Mouse (Mus musculus): ENCODE measurements around the gene Hmox2. TPM values are rescaled to one million over a fixed set of nuclear protein-coding genes. Genes with fewer than 3 reads are reported as not detected.

Hmox2 gene
- polyA plus RNA-seq, 1 experiment, result 47.7 TPM

GRCm38 (mm10) chr16:4701211-4701610 is 24.9 kb upstream of the Hmox2 start:
- no peaks in the 10 kb centered on the region for H3K4me1 ChIP-seq (ENCODE audit: control insufficient read depth, insufficient read depth, low read length)
- TF ChIP-seq CTCF (IDR thresholded peaks at IDR 0.05; ENCODE audit: borderline replicate concordance, insufficient read depth, low read length) (no peak), POLR2A (IDR thresholded peaks at IDR 0.05; ENCODE audit: low read depth, low read length) (no peak)

GRCm38 (mm10) chr16:4702646-4703045 is 23.5 kb upstream of the Hmox2 start:
- Histone ChIP-seq H3K4me3 (ENCODE audit: insufficient read depth, low read length) (no peak overlapping the region), H3K27ac (ENCODE audit: insufficient read depth, low read length) (no peak overlapping the region), H3K4me1 (ENCODE audit: control insufficient read depth, insufficient read depth, low read length) (no peaks in the 10 kb centered on the region)
- TF ChIP-seq POLR2A (IDR thresholded peaks at IDR 0.05; ENCODE audit: low read depth, low read length) (no peak), CTCF (IDR thresholded peaks at IDR 0.05; ENCODE audit: borderline replicate concordance, insufficient read depth, low read length) (no peak)

More at GRCm38 (mm10) chr16:4701211-4701610, 24.9 kb upstream of the Hmox2 start:
- Histone ChIP-seq H3K4me3 (ENCODE audit: insufficient read depth, low read length) (no peak overlapping the region), H3K27ac (ENCODE audit: insufficient read depth, low read length) (no peak overlapping the region)

GRCm38 (mm10) chr16:4705541-4705940 is 20.6 kb upstream of the Hmox2 start:
- TF ChIP-seq CTCF (IDR thresholded peaks at IDR 0.05; ENCODE audit: borderline replicate concordance, insufficient read depth, low read length), result no peak
- Histone ChIP-seq H3K4me3 (ENCODE audit: insufficient read depth, low read length) (no peak overlapping the region), H3K27ac (ENCODE audit: insufficient read depth, low read length) (no peak overlapping the region), H3K4me1 (ENCODE audit: control insufficient read depth, insufficient read depth, low read length) (no peaks in the 10 kb centered on the region)

- H3K4me1 ChIP-seq (ENCODE audit: control insufficient read depth, insufficient read depth, low read length), result no peaks in the 10 kb centered on the region
- TF ChIP-seq POLR2A (IDR thresholded peaks at IDR 0.05; ENCODE audit: low read depth, low read length) (no peak), CTCF (IDR thresholded peaks at IDR 0.05; ENCODE audit: borderline replicate concordance, insufficient read depth, low read length) (no peak)
- no peak overlapping the region for H3K27ac ChIP-seq (ENCODE audit: insufficient read depth, low read length)
- H3K4me3 ChIP-seq (ENCODE audit: insufficient read depth, low read length), result no peak overlapping the region
Observed at GRCm38 (mm10) chr16:4711173-4711572, 15.0 kb upstream of the Hmox2 start.

- H3K4me1 ChIP-seq (ENCODE audit: control insufficient read depth, insufficient read depth, low read length), result no peaks in the 10 kb centered on the region
- no peak overlapping the region for H3K4me3 ChIP-seq (ENCODE audit: insufficient read depth, low read length)
- no peak overlapping the region for H3K27ac ChIP-seq (ENCODE audit: insufficient read depth, low read length)
- TF ChIP-seq CTCF (IDR thresholded peaks at IDR 0.05; ENCODE audit: borderline replicate concordance, insufficient read depth, low read length) (no peak), POLR2A (IDR thresholded peaks at IDR 0.05; ENCODE audit: low read depth, low read length) (no peak)
Observed at GRCm38 (mm10) chr16:4713861-4714710, 12.1 kb upstream of the Hmox2 start.

GRCm38 (mm10) chr16:4717866-4718265 is 8.3 kb upstream of the Hmox2 start:
- H3K27ac ChIP-seq (ENCODE audit: insufficient read depth, low read length), result no peak overlapping the region
- no peaks in the 10 kb centered on the region for H3K4me1 ChIP-seq (ENCODE audit: control insufficient read depth, insufficient read depth, low read length)
- TF ChIP-seq CTCF (IDR thresholded peaks at IDR 0.05; ENCODE audit: borderline replicate concordance, insufficient read depth, low read length) (no peak), POLR2A (IDR thresholded peaks at IDR 0.05; ENCODE audit: low read depth, low read length) (no peak)
- H3K4me3 ChIP-seq (ENCODE audit: insufficient read depth, low read length), result peak overlapping the region; percentile 58

- Histone ChIP-seq H3K4me1 (ENCODE audit: control insufficient read depth, insufficient read depth, low read length) (no peaks in the 10 kb centered on the region), H3K27ac (ENCODE audit: insufficient read depth, low read length) (no peak within 1 kb of the TSS), H3K4me3 (ENCODE audit: insufficient read depth, low read length) (peak within 1 kb of the TSS; percentile 58)
- no peak for TF ChIP-seq CTCF (IDR thresholded peaks at IDR 0.05; ENCODE audit: borderline replicate concordance, insufficient read depth, low read length)
- peak; percentile 78 for TF ChIP-seq POLR2A (IDR thresholded peaks at IDR 0.05; ENCODE audit: low read depth, low read length)
Observed at GRCm38 (mm10) chr16:4718753-4719518, 7.2 kb upstream of the Hmox2 start, which contains the start of gene Nmral1. Gene Nmral1 (minus strand): TSS chr16:4719356.

- H3K27ac ChIP-seq (ENCODE audit: insufficient read depth, low read length), result no peak overlapping the region
- no peaks in the 10 kb centered on the region for H3K4me1 ChIP-seq (ENCODE audit: control insufficient read depth, insufficient read depth, low read length)
- TF ChIP-seq CTCF (IDR thresholded peaks at IDR 0.05; ENCODE audit: borderline replicate concordance, insufficient read depth, low read length) (no peak), POLR2A (IDR thresholded peaks at IDR 0.05; ENCODE audit: low read depth, low read length) (no peak)
- no peak overlapping the region for H3K4me3 ChIP-seq (ENCODE audit: insufficient read depth, low read length)
Observed at GRCm38 (mm10) chr16:4722128-4722914, 3.8 kb upstream of the Hmox2 start.

- no peak overlapping the region for H3K4me3 ChIP-seq (ENCODE audit: insufficient read depth, low read length)
- no peaks in the 10 kb centered on the region for H3K4me1 ChIP-seq (ENCODE audit: control insufficient read depth, insufficient read depth, low read length)
- TF ChIP-seq CTCF (IDR thresholded peaks at IDR 0.05; ENCODE audit: borderline replicate concordance, insufficient read depth, low read length) (no peak), POLR2A (IDR thresholded peaks at IDR 0.05; ENCODE audit: low read depth, low read length) (no peak)
- no peak overlapping the region for H3K27ac ChIP-seq (ENCODE audit: insufficient read depth, low read length)
Observed at GRCm38 (mm10) chr16:4722915-4723209, 3.3 kb upstream of the Hmox2 start.

Data from embryonic fibroblast, embryonic 13.5 days (primary cell).